Mouse (Mus musculus) midbrain, embryonic 14.5 days (tissue): ENCODE results near the gene Dennd4b. TPM values are rescaled to one million over a fixed set of nuclear protein-coding genes. Genes with fewer than 3 reads are reported as not detected.
"Not testable (repeated sequence)": the region's sequence is repeated elsewhere in the genome, so short reads cannot be mapped to it uniquely, and the experiment has no call there.

Source experiments
- ATAC-seq: fragments of 200-750 bp; cut with Nextera tagmentation; 2 replicates; pipeline ENCODE4 v1.8.0; 2017; ENCODE audit warnings: moderate number of reproducible peaks, moderate library complexity; ENCODE audit not compliant: low FRiP score, low TSS enrichment
- DNase-seq: peaks from one replicate; pipeline ENCODE4 v3.0.0-alpha.2; 2015
- H3K27ac ChIP-seq: fragments of 300-500 bp; sonication (generic); replicated peaks from 2 replicates; pipeline ENCODE4 v1.5.1; 2014; ENCODE audit warnings: mild to moderate bottlenecking, low read depth, low read length, moderate library complexity
- H3K27me3 ChIP-seq: fragments of 300-500 bp; sonication (generic); 2 replicates; pipeline ENCODE4 v1.6.1; 2014; ENCODE audit warnings: low read length, control low read depth, mixed read lengths; ENCODE audit not compliant: control insufficient read depth, insufficient read depth
- H3K36me3 ChIP-seq: fragments of 300-500 bp; sonication (generic); 2 replicates; pipeline ENCODE4 v1.6.1; 2014; ENCODE audit warnings: low read length, control low read depth; ENCODE audit not compliant: control insufficient read depth, insufficient read depth
- H3K4me1 ChIP-seq: fragments of 300-500 bp; sonication (generic); 2 replicates; pipeline ENCODE4 v1.6.1; 2014; ENCODE audit warnings: mild to moderate bottlenecking, antibody characterized with exemption, low read length, control low read depth; ENCODE audit not compliant: control insufficient read depth, insufficient read depth
- H3K4me2 ChIP-seq: fragments of 300-500 bp; sonication (generic); 2 replicates; pipeline ENCODE4 v1.6.1; 2014; ENCODE audit warnings: mild to moderate bottlenecking, low read length, moderate library complexity
- H3K4me3 ChIP-seq: fragments of 300-500 bp; sonication (generic); replicated peaks from 2 replicates; pipeline ENCODE4 v1.5.1; 2014; ENCODE audit warnings: low read depth, low read length
- H3K9ac ChIP-seq: fragments of 300-500 bp; sonication (generic); replicated peaks from 2 replicates; pipeline ENCODE4 v1.6.1; 2014; ENCODE audit warnings: mild to moderate bottlenecking, low read length, moderate library complexity
- H3K9me3 ChIP-seq: fragments of 300-500 bp; sonication (generic); 2 replicates; pipeline ENCODE4 v1.6.1; 2016; ENCODE audit warnings: low read length, control low read depth, mixed read lengths; ENCODE audit not compliant: control insufficient read depth
- WGBS: fragments of 180-500 bp; shearing (Covaris S2); extraction: QIAGEN DNeasy Blood & Tissue Kit; methylation state at CpG from one replicate; pipeline ENCODE4 v1.1.7; 2014; 5-methylcytosine and 5-hydroxymethylcytosine counted together
- polyA plus RNA-seq: library from polyadenylated mRNA; unstranded; fragments of >200 nt; fragmentation: Nextera tagmentation; extraction: Ambion mirVana; gene quantifications from 2 replicates; pipeline ENCODE4 v1.2.1, GENCODE M21; 2014

The Dennd4b gene
- polyA plus RNA-seq, 1 experiment from 2014 or later, result 7.3 TPM

DNA sequence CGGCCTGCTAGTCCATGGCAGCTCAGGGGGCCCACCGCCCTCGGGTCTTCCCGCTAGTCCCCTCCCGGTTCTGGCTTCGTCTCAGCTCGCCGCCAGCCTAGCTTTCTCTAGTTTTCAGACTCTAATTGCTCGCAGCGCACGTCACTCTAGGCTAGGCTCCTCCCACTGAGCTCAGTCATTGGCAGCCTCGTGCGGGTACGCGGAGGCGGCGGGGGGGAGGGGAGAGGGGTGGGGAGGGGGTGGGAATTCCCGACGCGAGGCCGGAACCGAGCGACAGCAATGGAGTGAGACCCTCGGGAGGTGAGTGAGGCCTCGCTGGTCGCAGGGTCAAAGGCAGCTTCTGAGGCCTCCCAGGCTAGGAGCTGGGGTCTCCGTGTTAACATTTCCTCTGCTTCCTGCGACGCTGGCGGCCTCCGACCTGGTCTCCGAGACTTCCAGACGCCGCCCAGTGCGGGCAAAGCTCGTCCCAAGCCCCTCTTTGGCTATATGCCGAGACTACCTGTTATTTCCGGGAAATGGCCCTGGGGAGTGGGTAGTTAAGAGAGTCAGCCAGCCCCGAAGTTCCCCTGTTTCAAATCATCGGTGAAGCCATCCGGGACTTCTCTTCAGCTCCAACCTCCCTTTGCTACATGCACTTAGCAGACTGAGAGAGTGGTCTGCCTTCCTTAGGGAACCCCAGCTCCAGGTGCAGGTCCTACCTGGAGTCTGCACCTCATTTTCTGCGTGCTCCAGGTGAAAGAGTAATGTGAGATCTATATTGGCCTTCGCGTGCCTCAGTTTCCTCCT, 16.8 kb upstream of the Dennd4b start, which contains the start of gene Slc39a1:
TSS of gene Slc39a1 (plus strand) at position 213 of the 786 bp plus-strand sequence.
- peak within 1 kb of the TSS; percentile 80 for H3K27ac ChIP-seq
- peak; percentile 94 for ATAC-seq
- peaks cover 15% of the 10 kb centered on the region for H3K4me1 ChIP-seq
- no peaks in the 10 kb centered on the region for H3K9me3 ChIP-seq
- peaks cover 10% of the 10 kb centered on the region; the same call in 1 of the 2 replicates for H3K36me3 ChIP-seq
- peak; percentile 98 for DNase-seq
- peak within 1 kb of the TSS; percentile 63 for H3K4me3 ChIP-seq
- H3K9ac ChIP-seq, result peak within 1 kb of the TSS; percentile 75
- H3K27me3 ChIP-seq, result no peaks in the 10 kb centered on the region
- WGBS, result under 1% methylated on average over 44 of the region's 44 CpGs
- peak within 1 kb of the TSS; percentile 83 for H3K4me2 ChIP-seq

DNA sequence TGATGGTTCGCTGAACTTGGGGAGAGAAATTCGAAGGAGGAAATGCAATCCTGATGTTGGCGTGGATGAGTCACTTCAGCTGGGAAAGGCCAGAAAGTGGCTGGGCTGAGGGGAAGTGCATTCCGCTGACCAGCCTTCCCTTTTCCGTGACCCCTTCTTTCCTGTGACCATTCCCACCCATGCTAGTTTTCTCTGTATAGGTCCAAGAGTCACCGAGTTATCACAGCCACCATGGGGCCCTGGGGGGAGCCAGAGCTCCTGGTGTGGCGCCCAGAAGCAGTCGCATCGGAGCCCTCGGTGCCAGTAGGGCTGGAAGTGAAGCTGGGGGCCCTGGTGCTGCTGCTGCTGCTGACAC, 16.3 kb upstream of the Dennd4b start:
- 5% methylated on average over 10 of the region's 10 CpGs for WGBS
- H3K9me3 ChIP-seq, result no peaks in the 10 kb centered on the region
- H3K4me1 ChIP-seq, result peaks cover 10% of the 10 kb centered on the region
- peak overlapping the region; percentile 75 for H3K9ac ChIP-seq
- DNase-seq (no peak), ATAC-seq (no peak)
- H3K27me3 ChIP-seq, result no peaks in the 10 kb centered on the region
- peak overlapping the region; percentile 63 for H3K4me3 ChIP-seq
- H3K27ac ChIP-seq, result peak overlapping the region; percentile 80
- H3K4me2 ChIP-seq, result peak overlapping the region; percentile 83
- peaks cover 10% of the 10 kb centered on the region; the same call in 1 of the 2 replicates for H3K36me3 ChIP-seq

GRCm38 (mm10) chr3:90250791-90251190, 14.2 kb upstream of the Dennd4b start:
- ATAC-seq (no peak), DNase-seq (no peak)
- H3K4me1 ChIP-seq, result peaks cover 16% of the 10 kb centered on the region
- no peaks in the 10 kb centered on the region for H3K27me3 ChIP-seq
- 92% methylated on average over 6 of the region's 6 CpGs for WGBS
- peaks cover 10% of the 10 kb centered on the region; the same call in 1 of the 2 replicates for H3K36me3 ChIP-seq
- H3K4me3 ChIP-seq, result no peak overlapping the region
- no peaks in the 10 kb centered on the region for H3K9me3 ChIP-seq
- H3K4me2 ChIP-seq, result no peak overlapping the region
- no peak overlapping the region for H3K27ac ChIP-seq
- no peak overlapping the region for H3K9ac ChIP-seq

DNA sequence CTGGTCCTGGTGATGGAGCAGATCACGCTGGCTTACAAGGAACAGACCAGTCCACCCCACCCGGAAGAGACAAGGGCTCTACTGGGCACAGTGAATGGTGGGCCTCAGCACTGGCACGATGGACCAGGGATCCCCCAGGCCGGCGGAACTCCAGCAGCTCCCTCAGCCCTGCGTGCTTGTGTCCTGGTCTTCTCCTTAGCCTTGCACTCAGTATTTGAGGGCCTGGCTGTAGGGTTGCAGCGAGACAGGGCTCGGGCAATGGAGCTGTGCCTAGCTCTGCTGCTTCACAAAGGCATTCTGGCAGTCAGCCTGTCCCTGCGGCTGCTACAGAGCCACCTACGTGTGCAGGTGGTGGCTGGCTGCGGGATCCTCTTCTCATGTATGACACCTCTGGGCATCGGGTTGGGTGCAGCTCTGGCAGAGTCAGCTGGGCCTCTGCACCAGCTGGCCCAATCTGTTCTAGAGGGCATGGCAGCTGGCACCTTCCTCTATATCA, 13.2 kb upstream of the Dennd4b start:
- not testable (repeated sequence) for H3K9me3 ChIP-seq, H3K27ac ChIP-seq, ATAC-seq, H3K9ac ChIP-seq, H3K4me2 ChIP-seq, H3K27me3 ChIP-seq, H3K4me3 ChIP-seq, DNase-seq
- peaks cover 11% of the 10 kb centered on the region for H3K36me3 ChIP-seq
- H3K4me1 ChIP-seq, result peaks cover 16% of the 10 kb centered on the region
- WGBS, result 90% methylated on average over 10 of the region's 12 CpGs

DNA sequence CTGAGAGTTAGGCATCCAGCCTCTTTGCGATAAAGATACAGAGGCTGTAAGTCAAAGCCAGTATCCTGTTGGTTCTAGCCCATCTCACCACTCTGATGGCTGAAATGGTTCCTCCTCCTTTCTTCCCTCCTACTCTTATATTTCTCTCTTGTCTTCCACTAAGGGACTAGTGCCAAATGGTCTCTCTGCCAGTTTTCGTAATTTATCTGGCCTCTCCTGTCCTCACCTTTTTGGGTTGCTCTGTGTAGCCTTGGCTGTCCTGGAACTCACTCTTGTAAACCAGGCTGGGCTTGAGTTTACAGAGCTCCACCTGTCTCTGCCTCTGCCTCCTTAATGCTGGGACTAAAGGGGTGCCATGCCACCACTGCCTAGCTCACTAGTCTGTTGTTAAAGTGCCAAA, 12.3 kb upstream of the Dennd4b start:
- peaks cover 16% of the 10 kb centered on the region for H3K4me1 ChIP-seq
- DNase-seq, H3K9ac ChIP-seq, H3K4me3 ChIP-seq, H3K27me3 ChIP-seq, ATAC-seq, H3K9me3 ChIP-seq, H3K4me2 ChIP-seq, H3K27ac ChIP-seq: not testable (repeated sequence)
- H3K36me3 ChIP-seq, result peaks cover 19% of the 10 kb centered on the region
- 95% methylated on average over 2 of the region's 2 CpGs for WGBS

- H3K4me1 ChIP-seq, result peaks cover 16% of the 10 kb centered on the region
- 82% methylated on average over 1 of the region's 1 CpGs for WGBS
- H3K4me2 ChIP-seq, result peak overlapping the region; percentile 64; the same call in 1 of the 2 replicates
- H3K27me3 ChIP-seq, DNase-seq, ATAC-seq, H3K9me3 ChIP-seq, H3K27ac ChIP-seq, H3K9ac ChIP-seq: not testable (repeated sequence)
- peak overlapping the region; percentile 92 for H3K4me3 ChIP-seq
- H3K36me3 ChIP-seq, result peaks cover 25% of the 10 kb centered on the region
These were observed 11.8 kb upstream of the Dennd4b start for GRCm38 (mm10) chr3:90253174-90253573.

DNA sequence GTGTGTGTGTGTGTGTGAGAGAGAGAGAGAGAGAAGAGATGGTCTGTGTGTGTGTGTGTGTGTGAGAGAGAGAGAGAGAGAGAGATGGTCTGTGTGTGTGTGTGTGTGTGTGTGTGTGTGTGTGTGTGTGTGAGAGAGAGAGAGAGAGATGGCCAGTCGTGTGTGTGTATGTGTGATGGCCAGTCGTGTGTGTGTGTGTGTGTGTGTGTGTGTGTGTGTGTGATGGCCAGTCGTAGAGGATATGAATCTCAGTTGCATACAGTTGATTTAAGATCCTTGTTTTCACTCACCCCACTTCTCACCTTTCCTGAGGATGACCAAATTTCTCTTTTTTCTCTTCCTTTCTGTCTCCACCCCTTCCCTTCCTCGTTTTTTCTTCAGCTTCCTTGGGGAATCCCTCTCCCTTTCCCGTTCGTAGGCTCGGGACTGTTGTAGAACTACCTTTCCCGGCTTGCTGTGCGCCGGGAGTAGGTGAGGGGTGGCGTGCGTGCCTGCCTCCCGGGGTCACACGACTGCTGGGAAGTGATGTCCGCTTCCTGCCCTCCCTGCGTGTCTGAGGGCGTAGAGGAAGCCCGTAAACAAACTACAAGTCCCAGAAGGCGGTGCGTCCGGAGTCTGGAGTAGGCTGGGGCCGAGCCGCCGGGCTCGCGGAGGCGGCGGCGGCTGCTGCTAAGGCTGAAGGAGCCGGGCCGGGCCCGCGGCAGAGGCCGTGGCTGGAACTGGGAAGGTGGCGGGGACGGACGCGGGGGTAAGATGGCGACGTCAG, 11.1 kb upstream of the Dennd4b start, which contains the start of gene Crtc2:
TSS of gene Crtc2 (plus strand) at position 511 of the 766 bp plus-strand sequence.
- Histone ChIP-seq H3K9ac (peak within 1 kb of the TSS; percentile 90), H3K27me3 (no peaks in the 10 kb centered on the region), H3K9me3 (no peaks in the 10 kb centered on the region), H3K4me3 (peak within 1 kb of the TSS; percentile 92), H3K4me2 (peak within 1 kb of the TSS; percentile 64), H3K27ac (peak within 1 kb of the TSS; percentile 86), H3K4me1 (peaks cover 12% of the 10 kb centered on the region), H3K36me3 (peaks cover 31% of the 10 kb centered on the region)
- under 1% methylated on average over 40 of the region's 40 CpGs for WGBS
- DNase-seq, result peak; percentile 98
- ATAC-seq, result peak; percentile 96

GRCm38 (mm10) chr3:90254419-90255193, 10.4 kb upstream of the Dennd4b start:
- DNase-seq, result no peak
- Histone ChIP-seq H3K27me3 (no peaks in the 10 kb centered on the region), H3K4me1 (peaks cover 8% of the 10 kb centered on the region), H3K27ac (peak overlapping the region; percentile 86), H3K9ac (peak overlapping the region; percentile 90), H3K36me3 (peaks cover 39% of the 10 kb centered on the region), H3K9me3 (no peaks in the 10 kb centered on the region), H3K4me2 (peak overlapping the region; percentile 64), H3K4me3 (peak overlapping the region; percentile 92)
- under 1% methylated on average over 41 of the region's 41 CpGs for WGBS
- peak; percentile 71 for ATAC-seq
